ENCODE assay signal across 10 mouse cellular contexts in genomic region chr11:88297526-88297925, GRCm38 (mm10). TPM values are rescaled to one million over a fixed set of nuclear protein-coding genes. Genes with fewer than 3 reads are reported as not detected.
A peak's percentile ranks its signal among the peaks of the same experiment; 100 is the strongest.
DNase-seq lines count a peak whose midpoint lies in the region; ATAC-seq and TF ChIP-seq lines count a peak whose summit lies in the region.
"Had no signal": no experiment of that assay in that cellular context is flagged by ENCODE, and none has a peak within 500 bp of the region (broad histone marks: within the 10 kb centered on the region; RNA-seq: fewer than 3 reads in every experiment).

No protein-coding gene starts in this region.

- 57% methylated on average over 4 of the region's 4 CpGs for WGBS in lung, embryonic 16.5 days
- WGBS in kidney, adult 2 months, result 69% methylated on average over 4 of the region's 4 CpGs
- WGBS in forebrain, embryonic 10.5 days, result 64% methylated on average over 4 of the region's 4 CpGs

- no peak overlapping the region for H3K9ac ChIP-seq in lung, embryonic 16.5 days (ENCODE audit: low read length)
- H3K9ac ChIP-seq: hindbrain, embryonic 15.5 days had no signal

- no peak overlapping the region for H3K4me3 ChIP-seq in lung, embryonic 16.5 days (ENCODE audit: low read length)
- H3K4me3 ChIP-seq in kidney, adult 2 months (ENCODE audit: insufficient read depth, low read depth, low read length), result no peak overlapping the region
- no peak overlapping the region for H3K4me3 ChIP-seq in forebrain, embryonic 10.5 days
- H3K4me3 ChIP-seq: hindbrain, embryonic 15.5 days had no signal

- no peaks in the 10 kb centered on the region for H3K4me1 ChIP-seq in lung, embryonic 16.5 days (replicated peaks; ENCODE audit: control insufficient read depth, insufficient read depth, low read length)
- H3K4me1 ChIP-seq in kidney, adult 2 months (ENCODE audit: control insufficient read depth, insufficient read depth, low read length), result peaks cover 14% of the 10 kb centered on the region; the same call in 1 of the 2 replicates
- peaks cover 49% of the 10 kb centered on the region for H3K4me1 ChIP-seq in forebrain, embryonic 10.5 days

- no peak overlapping the region for H3K4me2 ChIP-seq in lung, embryonic 16.5 days (ENCODE audit: low read depth, low read length)
- H3K4me2 ChIP-seq: hindbrain, embryonic 15.5 days had no signal

- no peak for TF ChIP-seq POLR2A in kidney, adult 2 months (IDR thresholded peaks at IDR 0.05; ENCODE audit: low read depth, low read length)

- no peaks in the 10 kb centered on the region for H3K36me3 ChIP-seq in lung, embryonic 16.5 days (ENCODE audit: control insufficient read depth, insufficient read depth, low read length)
- H3K36me3 ChIP-seq in kidney, adult 2 months (ENCODE audit: control insufficient read depth, insufficient read depth, low read length), result no peaks in the 10 kb centered on the region
- no peaks in the 10 kb centered on the region for H3K36me3 ChIP-seq in forebrain, embryonic 10.5 days (replicated peaks)
- H3K36me3 ChIP-seq: hindbrain, embryonic 15.5 days had no signal

- no peak for DNase-seq in lung, adult 18-20 months
- peak; percentile 75 for DNase-seq in kidney, adult 2 months
- peak; percentile 72 for DNase-seq in retina, embryonic 14.5 days (ENCODE audit: low spot score)
- DNase-seq in layer of hippocampus, postnatal 14 days (ENCODE audit: low spot score in 2 of 2), result no peak
- no peak for DNase-seq in right cerebral cortex, postnatal 36 days (ENCODE audit: low spot score in 2 of 2)
- DNase-seq in forebrain, embryonic 10.5 days (ENCODE audit: extremely low spot score, low spot score), result no peak
- DNase-seq: spleen, adult 18-20 months had no signal

- H3K27me3 ChIP-seq in lung, embryonic 16.5 days (ENCODE audit: control insufficient read depth, insufficient read depth, low read depth, low read length), result peaks cover 12% of the 10 kb centered on the region
- H3K27me3 ChIP-seq in kidney, adult 2 months (replicated peaks; ENCODE audit: control insufficient read depth, insufficient read depth, low read length), result no peaks in the 10 kb centered on the region
- peaks cover 49% of the 10 kb centered on the region for H3K27me3 ChIP-seq in forebrain, embryonic 10.5 days (ENCODE audit: poor library complexity, severe bottlenecking)
- H3K27me3 ChIP-seq: hindbrain, embryonic 15.5 days had no signal

- no peaks in the 10 kb centered on the region for H3K9me3 ChIP-seq in lung, embryonic 16.5 days (ENCODE audit: control insufficient read depth, low read length)
- no peaks in the 10 kb centered on the region for H3K9me3 ChIP-seq in forebrain, embryonic 10.5 days
- H3K9me3 ChIP-seq: hindbrain, embryonic 15.5 days had no signal

- peak; percentile 49; the same call in 1 of the 2 replicates for ATAC-seq in lung, embryonic 16.5 days (ENCODE audit: low read depth)
- ATAC-seq in common myeloid progenitor, adult 5-6 weeks (replicated peaks; ENCODE audit: low read depth, poor library complexity, severe bottlenecking), result peak; percentile 66

- TF ChIP-seq CTCF in kidney, adult 2 months (conservative IDR thresholded peaks at IDR 0.05; ENCODE audit: insufficient read depth, insufficient read length, low read depth, low read length), result no peak; the same call in 1 of the 2 replicates

- H3K27ac ChIP-seq in lung, embryonic 16.5 days (ENCODE audit: low read length), result no peak overlapping the region
- H3K27ac ChIP-seq in kidney, adult 2 months (ENCODE audit: insufficient read depth, low read depth, low read length), result no peak overlapping the region
- H3K27ac ChIP-seq in forebrain, embryonic 10.5 days, result no peak overlapping the region
- H3K27ac ChIP-seq: hindbrain, embryonic 15.5 days had no signal

RNA-seq across cellular contexts. Expression of gene Ccdc182, which starts 3.7 kb away (rescaled TPM):
- not detected in 2 replicates for polyA plus RNA-seq in lung, embryonic 16.5 days (2015; fragmentation: Nextera tagmentation; extraction: Ambion mirVana)
- total RNA-seq in common myeloid progenitor, adult 5-6 weeks (2017), result not detected in 2 replicates
- polyA plus RNA-seq in kidney, adult 2 months (2012; rRNA removed), result 0.34 and 0.61 TPM in 2 replicates
- total RNA-seq in layer of hippocampus, postnatal 14 days (2021), result not detected
- polyA plus RNA-seq in forebrain, embryonic 10.5 days (2016; fragmentation: Nextera tagmentation; extraction: Ambion mirVana), result 0.17 and 0.73 TPM in 2 replicates

Comparison
In these comparisons a context has a peak if more than half of its experiments do, and no peak if none do; other contexts are left out.
1. DNase-seq: peak in kidney, adult 2 months (single experiment) and retina, embryonic 14.5 days (single experiment); none in lung, adult 18-20 months (0 of 2), layer of hippocampus, postnatal 14 days (0 of 2), right cerebral cortex, postnatal 36 days (0 of 2) and forebrain, embryonic 10.5 days (single experiment).